Mouse (Mus musculus) midbrain, embryonic 16.5 days (tissue): ENCODE results near the gene Gk5. TPM values are rescaled to one million over a fixed set of nuclear protein-coding genes. Genes with fewer than 3 reads are reported as not detected.
"Not testable (repeated sequence)": the region's sequence is repeated elsewhere in the genome, so short reads cannot be mapped to it uniquely, and the experiment has no call there.

Experiments
- ATAC-seq: fragments of 200-750 bp; cut with Nextera tagmentation; 2 replicates; pipeline ENCODE4 v1.8.0; 2017; ENCODE audit warnings: moderate TSS enrichment
- H3K27ac ChIP-seq: fragments of 300-500 bp; sonication (generic); 2 replicates; pipeline ENCODE4 v1.5.1; 2014; ENCODE audit warnings: mild to moderate bottlenecking, low read length, mixed read lengths
- H3K27me3 ChIP-seq: fragments of 300-500 bp; sonication (generic); 2 replicates; pipeline ENCODE4 v1.6.1; 2014; ENCODE audit warnings: low read depth, low read length, mixed read lengths; ENCODE audit not compliant: control insufficient read depth, insufficient read depth
- H3K36me3 ChIP-seq: fragments of 300-500 bp; sonication (generic); 2 replicates; pipeline ENCODE4 v1.6.1; 2014; ENCODE audit warnings: mild to moderate bottlenecking, low read length, moderate library complexity, mixed read lengths; ENCODE audit not compliant: control insufficient read depth, insufficient read depth
- H3K4me1 ChIP-seq: fragments of 300-500 bp; sonication (generic); 2 replicates; pipeline ENCODE4 v1.6.1; 2014; ENCODE audit warnings: mild to moderate bottlenecking, low read length, mixed read lengths; ENCODE audit not compliant: control insufficient read depth, insufficient read depth
- H3K4me2 ChIP-seq: fragments of 300-500 bp; sonication (generic); 2 replicates; pipeline ENCODE4 v1.6.1; 2014; ENCODE audit warnings: mild to moderate bottlenecking, low read length, mixed read lengths
- H3K4me3 ChIP-seq: fragments of 300-500 bp; sonication (generic); 2 replicates; pipeline ENCODE4 v1.5.1; 2014; ENCODE audit warnings: low read depth, mild to moderate bottlenecking, low read length, moderate library complexity, mixed read lengths
- H3K9ac ChIP-seq: fragments of 300-500 bp; sonication (generic); 2 replicates; pipeline ENCODE4 v1.6.1; 2014; ENCODE audit warnings: low read depth, low read length, mixed read lengths
- H3K9me3 ChIP-seq: fragments of 300-500 bp; sonication (generic); replicated peaks from 2 replicates; pipeline ENCODE4 v1.6.1; 2014; ENCODE audit warnings: mild to moderate bottlenecking, low read length, mixed read lengths; ENCODE audit not compliant: control insufficient read depth, poor library complexity, severe bottlenecking
- WGBS: fragments of 180-500 bp; shearing (Covaris S2); extraction: QIAGEN DNeasy Blood & Tissue Kit; methylation state at CpG from one replicate; pipeline ENCODE4 v1.1.7; 2014; 5-methylcytosine and 5-hydroxymethylcytosine counted together
- polyA plus RNA-seq: library from polyadenylated mRNA; unstranded; fragments of >200 nt; fragmentation: Nextera tagmentation; extraction: Ambion mirVana; gene quantifications from 2 replicates; pipeline ENCODE4 v1.2.1, GENCODE M21; 2015

The Gk5 gene
- polyA plus RNA-seq, 1 experiment from 2014 or later, result 2.9 TPM

DNA sequence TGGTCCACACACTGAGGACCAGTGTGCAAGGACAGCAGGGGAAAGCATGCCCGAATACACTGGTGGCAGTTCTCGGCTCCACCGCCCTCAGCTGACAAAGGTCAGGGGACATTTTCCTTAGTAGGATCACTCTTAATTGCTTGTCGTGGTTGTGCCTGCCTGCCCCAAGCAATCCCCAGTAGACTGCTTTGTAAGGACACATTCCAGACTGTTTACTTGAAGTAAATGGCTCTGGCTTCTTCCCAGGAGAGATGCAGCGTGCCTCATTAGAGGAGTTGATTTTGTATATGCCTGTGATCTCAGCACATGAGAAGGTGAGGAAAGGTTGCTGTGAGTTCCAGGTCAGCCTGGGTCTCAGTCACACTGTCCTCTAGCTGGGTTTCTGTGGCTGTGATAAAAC, 43.3 kb downstream of the Gk5 start:
- WGBS, result 87% methylated on average over 5 of the region's 5 CpGs
- no peaks in the 10 kb centered on the region for H3K36me3 ChIP-seq
- H3K9me3 ChIP-seq, result no peaks in the 10 kb centered on the region
- H3K9ac ChIP-seq, result no peak overlapping the region
- no peak overlapping the region for H3K27ac ChIP-seq
- ATAC-seq, result no peak
- no peaks in the 10 kb centered on the region for H3K27me3 ChIP-seq
- no peaks in the 10 kb centered on the region for H3K4me1 ChIP-seq
- H3K4me2 ChIP-seq, result no peak overlapping the region
- H3K4me3 ChIP-seq, result no peak overlapping the region

DNA sequence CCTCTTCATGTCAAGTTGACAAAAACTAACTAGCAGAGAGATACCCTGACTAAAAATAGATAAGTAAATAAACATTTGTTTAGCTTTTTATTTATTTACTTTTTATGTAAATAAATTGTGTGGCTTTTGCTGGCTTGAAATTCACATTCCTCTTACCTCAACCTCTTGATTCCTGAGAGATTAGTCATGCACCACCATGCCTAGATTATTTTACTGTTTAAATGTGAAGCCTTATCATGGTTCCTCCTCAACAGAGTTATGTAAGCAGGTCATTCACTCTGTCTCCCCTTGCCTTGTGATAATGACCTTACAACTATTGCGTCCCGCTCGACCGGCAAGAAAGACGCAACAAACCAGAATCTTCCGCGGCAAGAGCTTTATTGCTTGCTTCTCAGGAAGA, 44.3 kb downstream of the Gk5 start:
- Histone ChIP-seq H3K27me3 (no peaks in the 10 kb centered on the region), H3K4me1 (no peaks in the 10 kb centered on the region), H3K4me2 (no peak overlapping the region), H3K27ac (no peak overlapping the region), H3K9ac (no peak overlapping the region), H3K9me3 (no peaks in the 10 kb centered on the region), H3K36me3 (no peaks in the 10 kb centered on the region), H3K4me3 (no peak overlapping the region)
- 96% methylated on average over 7 of the region's 7 CpGs for WGBS
- ATAC-seq, result no peak

DNA sequence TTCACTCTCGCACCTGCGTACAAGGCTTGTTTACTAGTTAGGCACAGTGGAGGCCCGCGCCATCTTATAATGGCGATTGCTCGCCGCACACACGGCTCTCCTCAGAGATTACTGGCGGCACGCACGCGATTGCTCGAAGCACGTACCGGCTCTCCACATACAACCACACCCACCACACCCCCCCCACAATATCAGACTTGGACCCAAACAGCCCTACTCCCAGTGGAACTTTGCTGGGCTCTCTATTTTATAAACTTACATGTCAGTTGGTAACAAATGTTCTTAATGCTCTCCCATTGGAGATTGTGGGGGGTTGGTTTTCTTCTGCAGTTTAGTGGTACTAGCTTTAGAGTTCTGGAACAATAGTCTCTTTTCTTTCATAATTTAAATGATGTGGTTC, 44.8 kb downstream of the Gk5 start:
- H3K4me1 ChIP-seq, H3K27ac ChIP-seq, H3K4me2 ChIP-seq, ATAC-seq, H3K4me3 ChIP-seq, H3K9ac ChIP-seq, H3K9me3 ChIP-seq, H3K36me3 ChIP-seq, H3K27me3 ChIP-seq: not testable (repeated sequence)
- 99% methylated on average over 13 of the region's 15 CpGs for WGBS

DNA sequence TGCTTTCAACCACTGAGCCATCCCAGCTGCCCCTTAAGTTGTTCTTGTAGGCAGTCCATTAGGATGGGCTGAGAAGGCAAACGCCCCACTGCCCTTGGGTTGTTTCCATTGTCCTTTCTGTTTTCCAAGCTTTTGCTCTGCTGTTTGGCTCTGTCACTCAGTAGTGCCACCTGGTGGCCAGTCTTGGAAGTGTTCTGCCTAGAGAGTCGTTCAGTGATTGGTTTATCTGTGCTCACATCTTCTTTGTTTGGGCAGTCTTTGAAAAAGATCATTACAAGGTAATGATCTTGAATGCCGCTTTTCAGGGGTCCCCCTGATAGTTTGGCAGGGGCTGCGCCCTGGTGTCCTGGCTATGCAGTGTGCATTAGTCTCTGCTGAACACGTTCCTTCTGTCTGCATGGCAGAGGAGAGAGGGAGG, 48.0 kb downstream of the Gk5 start:
- H3K9me3 ChIP-seq, result no peaks in the 10 kb centered on the region
- no peak for ATAC-seq
- no peak overlapping the region for H3K4me3 ChIP-seq
- H3K27me3 ChIP-seq, result no peaks in the 10 kb centered on the region
- no peak overlapping the region for H3K27ac ChIP-seq
- H3K4me1 ChIP-seq, result no peaks in the 10 kb centered on the region
- no peaks in the 10 kb centered on the region for H3K36me3 ChIP-seq
- H3K9ac ChIP-seq, result no peak overlapping the region
- 14% methylated on average over 5 of the region's 5 CpGs for WGBS
- H3K4me2 ChIP-seq, result no peak overlapping the region

DNA sequence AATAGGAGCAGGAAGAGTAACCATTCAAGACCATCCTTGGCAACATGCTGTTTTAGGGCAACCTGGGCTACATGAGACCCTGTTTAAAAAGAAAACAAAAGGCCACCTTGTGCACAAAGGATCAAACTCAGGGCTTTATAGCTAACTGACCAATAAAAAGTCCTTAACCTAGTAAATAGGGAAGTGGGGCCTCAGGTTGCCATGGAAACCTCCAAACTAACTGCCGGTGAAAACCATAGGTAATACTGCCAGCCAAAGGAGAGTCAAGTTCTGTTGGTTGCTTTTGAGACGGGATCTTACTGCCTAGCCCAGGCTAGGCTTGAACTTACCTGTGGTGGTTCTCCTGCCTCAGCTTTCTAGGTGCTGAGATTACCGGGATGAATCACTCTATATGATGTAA, 51.4 kb downstream of the Gk5 start:
- no peak overlapping the region for H3K9ac ChIP-seq
- H3K4me2 ChIP-seq, result no peak overlapping the region
- ATAC-seq, result no peak
- WGBS, result 64% methylated on average over 3 of the region's 3 CpGs
- no peaks in the 10 kb centered on the region; the same call in 1 of the 2 replicates for H3K36me3 ChIP-seq
- no peaks in the 10 kb centered on the region for H3K9me3 ChIP-seq
- no peak overlapping the region for H3K27ac ChIP-seq
- no peak overlapping the region for H3K4me3 ChIP-seq
- H3K4me1 ChIP-seq, result no peaks in the 10 kb centered on the region
- no peaks in the 10 kb centered on the region for H3K27me3 ChIP-seq

DNA sequence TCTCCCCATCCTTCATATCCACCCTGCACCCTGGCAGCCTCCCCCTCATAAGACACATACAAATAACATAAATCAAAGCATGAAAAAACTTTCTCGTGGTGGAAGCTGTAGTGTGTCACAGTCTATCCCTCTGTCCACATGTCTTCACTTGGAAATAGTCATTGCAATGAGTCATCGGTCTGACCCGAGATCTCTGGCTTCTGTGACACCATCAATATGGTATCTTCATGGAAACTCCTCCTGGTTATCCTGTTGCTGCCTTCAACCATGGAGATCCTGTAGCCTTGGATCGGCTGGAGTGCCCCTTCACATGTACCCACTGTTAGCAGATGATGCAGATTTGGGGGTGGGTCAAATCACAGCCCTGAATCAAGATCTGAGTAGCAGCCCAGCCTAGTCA, 65.7 kb downstream of the Gk5 start:
- H3K4me1 ChIP-seq, result no peaks in the 10 kb centered on the region
- WGBS, result 94% methylated on average over 4 of the region's 4 CpGs
- H3K9me3 ChIP-seq, result no peaks in the 10 kb centered on the region
- no peak for ATAC-seq
- H3K27me3 ChIP-seq, result no peaks in the 10 kb centered on the region
- H3K27ac ChIP-seq, result no peak overlapping the region
- no peak overlapping the region for H3K9ac ChIP-seq
- H3K4me2 ChIP-seq, result no peak overlapping the region
- no peaks in the 10 kb centered on the region for H3K36me3 ChIP-seq
- no peak overlapping the region for H3K4me3 ChIP-seq

- no peak overlapping the region for H3K9ac ChIP-seq
- H3K36me3 ChIP-seq, result no peaks in the 10 kb centered on the region
- H3K4me2 ChIP-seq, result no peak overlapping the region
- WGBS, result 72% methylated on average over 7 of the region's 7 CpGs
- H3K27ac ChIP-seq, result no peak overlapping the region
- H3K4me1 ChIP-seq, result no peaks in the 10 kb centered on the region
- H3K4me3 ChIP-seq, result no peak overlapping the region
- no peaks in the 10 kb centered on the region for H3K9me3 ChIP-seq
- H3K27me3 ChIP-seq, result no peaks in the 10 kb centered on the region
- no peak for ATAC-seq
These were observed 67.5 kb downstream of the Gk5 start for GRCm38 (mm10) chr9:96186701-96187100.

- under 1% methylated on average over 74 of the region's 81 CpGs for WGBS
- Histone ChIP-seq H3K4me3 (peak within 1 kb of the TSS; percentile 92), H3K4me1 (peaks cover 14% of the 10 kb centered on the region), H3K4me2 (peak within 1 kb of the TSS; percentile 99), H3K36me3 (no peaks in the 10 kb centered on the region), H3K9ac (peak within 1 kb of the TSS; percentile 76), H3K27ac (peak within 1 kb of the TSS; percentile 73), H3K9me3 (no peaks in the 10 kb centered on the region), H3K27me3 (no peaks in the 10 kb centered on the region)
- peak; percentile 99 for ATAC-seq
These were observed 76.9 kb downstream of the Gk5 start, which contains the start of gene Tfdp2 for GRCm38 (mm10) chr9:96195885-96196622. TSS of gene Tfdp2 (plus strand) at chr9:96196275.

DNA sequence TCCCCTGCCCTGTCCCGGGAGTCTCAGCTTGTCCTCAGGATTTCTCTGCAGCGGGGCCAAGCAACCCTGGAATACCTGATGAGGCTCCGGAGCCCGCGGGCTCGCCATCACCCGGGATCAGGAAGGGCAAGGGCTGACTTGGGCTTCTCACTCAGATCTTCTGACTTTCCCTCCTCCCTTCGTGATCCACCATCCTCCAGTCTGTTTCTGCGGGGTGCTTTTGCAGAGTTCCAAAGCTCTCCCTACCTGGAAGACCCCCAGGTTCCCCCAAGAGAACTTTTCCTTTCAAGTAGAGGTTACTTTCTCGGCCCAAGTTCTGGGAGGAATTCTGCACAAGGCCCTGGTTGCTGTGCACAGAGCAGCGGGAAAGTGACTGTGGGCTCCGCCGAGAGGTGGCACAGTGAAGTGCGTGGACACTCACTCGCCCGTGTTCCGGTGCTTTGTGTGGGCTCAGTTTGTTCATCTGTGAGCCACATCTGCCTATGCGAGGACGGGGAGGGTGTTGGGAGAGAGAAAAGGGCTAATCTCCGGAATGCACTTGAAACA, 77.5 kb downstream of the Gk5 start:
- H3K4me1 ChIP-seq, result peaks cover 14% of the 10 kb centered on the region
- peak overlapping the region; percentile 92 for H3K4me3 ChIP-seq
- WGBS, result 0% methylated on average over 20 of the region's 20 CpGs
- no peaks in the 10 kb centered on the region for H3K36me3 ChIP-seq
- no peaks in the 10 kb centered on the region for H3K27me3 ChIP-seq
- H3K4me2 ChIP-seq, result peak overlapping the region; percentile 99
- H3K9ac ChIP-seq, result peak overlapping the region; percentile 76
- no peaks in the 10 kb centered on the region for H3K9me3 ChIP-seq
- H3K27ac ChIP-seq, result peak overlapping the region; percentile 58; the same call in 1 of the 2 replicates
- peak; percentile 47 for ATAC-seq
